Mouse (Mus musculus) hindbrain, embryonic 16.5 days (tissue): ENCODE measurements around the gene Lrrc4c. TPM values are rescaled to one million over a fixed set of nuclear protein-coding genes. Genes with fewer than 3 reads are reported as not detected.

Experiments used
- ATAC-seq: fragments of 200-750 bp; cut with Nextera tagmentation; 2 replicates; pipeline ENCODE4 v1.8.0; 2017; ENCODE audit warnings: moderate TSS enrichment, moderate library complexity
- H3K27ac ChIP-seq: fragments of 300-500 bp; sonication (generic); 2 replicates; pipeline ENCODE4 v1.5.1; 2014; ENCODE audit warnings: low read depth, mild to moderate bottlenecking, control low read depth, low read length, moderate library complexity
- H3K27me3 ChIP-seq: fragments of 300-500 bp; sonication (generic); replicated peaks from 2 replicates; pipeline ENCODE4 v1.6.1; 2014; ENCODE audit warnings: low read length; ENCODE audit not compliant: control insufficient read depth, insufficient read depth
- H3K36me3 ChIP-seq: fragments of 300-500 bp; sonication (generic); 2 replicates; pipeline ENCODE4 v1.6.1; 2014; ENCODE audit warnings: mild to moderate bottlenecking, low read length, moderate library complexity, mixed read lengths; ENCODE audit not compliant: control insufficient read depth, insufficient read depth
- H3K4me1 ChIP-seq: fragments of 300-500 bp; sonication (generic); 2 replicates; pipeline ENCODE4 v1.6.1; 2014; ENCODE audit warnings: low read depth, low read length; ENCODE audit not compliant: control insufficient read depth, insufficient read depth
- H3K4me2 ChIP-seq: fragments of 300-500 bp; sonication (generic); 2 replicates; pipeline ENCODE4 v1.6.1; 2014; ENCODE audit warnings: mild to moderate bottlenecking, low read length, control low read depth, moderate library complexity
- H3K4me3 ChIP-seq: fragments of 300-500 bp; sonication (generic); 2 replicates; pipeline ENCODE4 v1.5.1; 2014; ENCODE audit warnings: mild to moderate bottlenecking, low read length, control low read depth, moderate library complexity
- H3K9ac ChIP-seq: fragments of 300-500 bp; sonication (generic); 2 replicates; pipeline ENCODE4 v1.6.1; 2014; ENCODE audit warnings: low read depth, mild to moderate bottlenecking, control low read depth, low read length, moderate library complexity
- H3K9me3 ChIP-seq: fragments of 300-500 bp; sonication (generic); 2 replicates; pipeline ENCODE4 v1.6.1; 2014; ENCODE audit warnings: mild to moderate bottlenecking, low read length, moderate library complexity; ENCODE audit not compliant: control insufficient read depth
- WGBS: fragments of 180-500 bp; shearing (Covaris S2); extraction: QIAGEN DNeasy Blood & Tissue Kit; methylation state at CpG from one replicate; pipeline ENCODE4 v1.1.7; 2014; 5-methylcytosine and 5-hydroxymethylcytosine counted together
- polyA plus RNA-seq: library from polyadenylated mRNA; unstranded; fragments of >200 nt; fragmentation: Nextera tagmentation; extraction: Ambion mirVana; gene quantifications from 2 replicates; pipeline ENCODE4 v1.2.1, GENCODE M21; 2015

The Lrrc4c gene
- polyA plus RNA-seq, 1 experiment from 2014 or later, result 42.5 TPM

DNA sequence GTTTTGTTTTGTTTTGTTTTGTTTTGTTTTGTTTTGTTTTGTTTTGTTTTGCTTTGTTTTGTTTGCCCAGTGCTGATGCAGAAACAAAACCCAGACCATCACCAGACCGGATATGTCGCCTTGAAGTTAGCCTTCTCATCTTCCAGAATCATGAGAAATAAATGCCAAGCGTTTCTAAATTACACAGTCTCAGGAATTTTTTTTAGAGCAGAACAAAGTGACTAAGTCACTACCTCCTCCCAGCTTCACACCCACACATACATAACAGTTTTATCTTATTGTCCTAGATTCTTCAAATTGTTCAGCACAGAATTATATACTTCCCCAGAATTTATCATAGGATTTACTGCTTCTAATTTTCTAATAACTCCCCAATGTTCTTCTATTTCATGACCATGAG lies 1272.6 kb downstream of the Lrrc4c start:
- H3K4me3 ChIP-seq, result no peak overlapping the region
- no peaks in the 10 kb centered on the region for H3K4me1 ChIP-seq
- 86% methylated on average over 3 of the region's 3 CpGs for WGBS
- ATAC-seq, result no peak
- no peak overlapping the region for H3K4me2 ChIP-seq
- H3K27me3 ChIP-seq, result no peaks in the 10 kb centered on the region
- no peaks in the 10 kb centered on the region for H3K36me3 ChIP-seq
- H3K9ac ChIP-seq, result no peak overlapping the region
- no peak overlapping the region for H3K27ac ChIP-seq
- no peaks in the 10 kb centered on the region for H3K9me3 ChIP-seq

DNA sequence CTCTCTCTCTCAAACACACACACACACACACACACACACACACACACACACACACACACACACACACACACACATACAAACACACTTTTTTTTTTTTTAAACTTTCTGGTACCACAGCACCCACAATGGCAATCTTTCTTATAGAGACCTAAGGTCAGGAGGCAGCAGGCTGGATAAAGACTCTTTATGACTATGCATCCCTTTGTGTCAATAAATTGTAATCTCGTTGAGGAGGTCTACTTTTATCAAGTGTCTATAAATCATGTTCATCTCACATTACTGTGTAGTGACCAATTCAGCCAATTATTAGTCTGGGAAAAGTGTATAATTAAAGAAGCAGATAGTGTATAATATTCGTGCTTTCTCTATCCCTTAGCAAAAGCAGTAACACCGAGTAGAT lies 1286.2 kb downstream of the Lrrc4c start:
- Histone ChIP-seq H3K36me3 (no peaks in the 10 kb centered on the region), H3K4me2 (no peak overlapping the region), H3K9ac (no peak overlapping the region), H3K27ac (no peak overlapping the region), H3K4me1 (peaks cover 2% of the 10 kb centered on the region; the same call in 1 of the 2 replicates), H3K27me3 (no peaks in the 10 kb centered on the region), H3K4me3 (no peak overlapping the region), H3K9me3 (no peaks in the 10 kb centered on the region)
- no peak for ATAC-seq
- WGBS, result 30% methylated on average over 3 of the region's 3 CpGs

DNA sequence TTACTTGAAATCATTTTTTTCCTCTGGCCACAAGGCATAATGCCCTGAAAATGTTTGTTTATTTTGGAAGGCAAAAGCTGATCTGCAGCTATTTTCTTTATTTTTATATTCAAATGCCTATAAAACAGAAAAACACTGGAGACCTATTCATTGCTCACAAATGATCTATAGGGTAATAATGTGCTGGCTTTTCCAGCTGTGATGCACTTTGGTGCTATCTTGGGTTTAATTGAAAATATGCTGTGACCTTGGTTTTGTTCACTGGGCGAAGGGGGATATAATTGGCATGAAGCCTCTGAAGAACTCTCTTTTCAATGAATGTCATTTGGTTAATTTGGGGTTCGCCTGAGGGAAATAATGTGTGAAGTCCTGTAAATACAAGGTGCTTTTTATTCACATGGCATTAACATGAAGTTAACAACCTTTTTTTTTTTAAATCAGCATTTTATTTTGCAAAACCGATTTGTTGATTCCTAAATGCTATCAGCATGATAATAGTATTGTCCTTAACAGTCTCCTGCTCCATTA lies 1286.8 kb downstream of the Lrrc4c start:
- 19% methylated on average over 3 of the region's 3 CpGs for WGBS
- H3K9ac ChIP-seq, result no peak overlapping the region
- peaks cover 2% of the 10 kb centered on the region; the same call in 1 of the 2 replicates for H3K4me1 ChIP-seq
- ATAC-seq, result no peak
- H3K27me3 ChIP-seq, result no peaks in the 10 kb centered on the region
- H3K27ac ChIP-seq, result no peak overlapping the region
- H3K9me3 ChIP-seq, result no peaks in the 10 kb centered on the region
- no peak overlapping the region for H3K4me3 ChIP-seq
- no peak overlapping the region for H3K4me2 ChIP-seq
- H3K36me3 ChIP-seq, result no peaks in the 10 kb centered on the region

DNA sequence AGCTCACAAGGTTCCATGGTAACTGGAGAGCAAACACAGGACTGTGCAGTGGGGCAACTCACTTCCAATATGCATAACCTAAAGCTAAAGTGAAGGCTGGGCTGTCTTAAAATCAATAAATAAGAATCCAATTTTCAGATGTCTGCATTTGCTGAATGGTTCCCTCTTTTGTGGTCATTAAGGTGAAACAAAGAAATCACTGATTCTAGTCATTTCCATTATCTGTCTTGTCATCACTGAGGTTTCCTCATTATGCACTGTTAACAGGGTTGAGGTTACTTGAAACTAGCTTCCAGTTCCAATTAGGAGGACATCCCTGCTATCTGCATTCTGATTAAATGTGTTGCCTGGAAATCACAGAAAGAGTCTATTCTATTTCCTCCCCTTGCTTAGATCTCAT lies 1291.5 kb downstream of the Lrrc4c start:
- no peaks in the 10 kb centered on the region for H3K27me3 ChIP-seq
- H3K4me3 ChIP-seq, result no peak overlapping the region
- ATAC-seq, result no peak
- H3K4me1 ChIP-seq, result peaks cover 2% of the 10 kb centered on the region; the same call in 1 of the 2 replicates
- H3K4me2 ChIP-seq, result no peak overlapping the region
- no peaks in the 10 kb centered on the region for H3K36me3 ChIP-seq
- no peaks in the 10 kb centered on the region for H3K9me3 ChIP-seq
- no peak overlapping the region for H3K9ac ChIP-seq
- H3K27ac ChIP-seq, result no peak overlapping the region

DNA sequence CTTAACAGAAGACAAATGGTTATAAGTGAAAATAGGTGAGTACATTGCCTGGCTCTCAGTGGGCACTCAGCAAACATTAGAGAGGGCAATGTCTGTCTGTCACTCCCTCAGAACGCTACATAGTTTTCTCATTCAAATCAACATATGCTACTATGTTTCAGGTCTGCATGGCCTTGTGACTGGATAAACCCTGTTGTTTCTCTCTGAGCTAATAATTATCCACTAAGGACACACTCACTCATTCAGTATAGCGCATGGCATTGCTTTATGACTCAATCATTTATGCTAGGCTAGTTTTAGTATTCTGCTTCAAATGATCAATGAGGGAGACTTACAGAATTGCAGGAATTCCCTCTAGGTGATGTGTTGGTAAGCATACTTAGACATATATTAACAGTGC lies 1292.6 kb downstream of the Lrrc4c start:
- H3K4me3 ChIP-seq, result no peak overlapping the region
- no peak for ATAC-seq
- no peaks in the 10 kb centered on the region for H3K4me1 ChIP-seq

DNA sequence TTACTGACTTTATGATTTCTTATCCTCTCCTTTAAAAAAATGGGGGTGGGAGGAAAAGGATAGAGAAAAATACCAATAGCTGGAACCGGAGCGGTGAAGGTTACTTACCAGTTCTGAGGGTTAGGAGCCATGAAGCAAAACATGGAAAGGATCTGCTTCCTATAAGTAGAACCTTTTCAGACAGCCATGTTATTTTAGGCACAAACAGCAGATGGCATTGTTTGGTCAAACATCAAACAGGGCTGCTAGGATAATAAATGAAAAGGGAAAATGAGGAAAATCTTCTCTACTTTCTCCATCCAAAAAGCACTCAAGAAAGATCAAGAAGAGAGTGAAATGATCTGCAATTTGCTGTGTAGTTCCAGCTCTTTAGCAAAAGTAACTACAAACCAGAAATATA lies 1296.8 kb downstream of the Lrrc4c start:
- no peaks in the 10 kb centered on the region for H3K4me1 ChIP-seq
- no peaks in the 10 kb centered on the region for H3K27me3 ChIP-seq
- H3K9ac ChIP-seq, result no peak overlapping the region
- H3K36me3 ChIP-seq, result no peaks in the 10 kb centered on the region
- no peak overlapping the region for H3K4me3 ChIP-seq
- no peak for ATAC-seq
- H3K9me3 ChIP-seq, result 0 out of 2 replicates have a peak, but pooled peaks cover 1% of the 10 kb centered on the region
- WGBS, result 81% methylated on average over 2 of the region's 2 CpGs
- no peak overlapping the region for H3K27ac ChIP-seq
- H3K4me2 ChIP-seq, result no peak overlapping the region

More for the DNA sequence above, 1292.6 kb downstream of the Lrrc4c start:
- Histone ChIP-seq H3K9ac (no peak overlapping the region), H3K27ac (no peak overlapping the region), H3K9me3 (no peaks in the 10 kb centered on the region), H3K27me3 (no peaks in the 10 kb centered on the region), H3K36me3 (no peaks in the 10 kb centered on the region), H3K4me2 (no peak overlapping the region)
- 75% methylated on average over 2 of the region's 2 CpGs for WGBS

DNA sequence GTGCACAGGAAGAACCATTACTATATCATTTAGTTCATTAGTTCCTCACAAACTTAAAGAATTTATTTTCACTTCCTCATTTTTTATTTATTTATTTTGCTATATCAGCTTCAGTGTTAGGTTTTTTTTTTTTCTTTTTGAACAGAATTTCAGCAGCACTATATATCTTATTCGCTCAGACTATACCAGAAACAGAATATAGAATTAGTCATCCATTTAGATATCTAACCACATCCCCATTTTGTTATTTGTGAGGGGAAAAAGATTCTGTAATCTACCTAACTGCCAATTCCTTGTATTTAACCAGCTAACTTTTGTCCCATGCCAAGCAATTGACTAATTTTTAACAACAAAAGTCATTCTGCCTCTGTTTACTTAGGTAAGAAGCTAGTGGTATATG lies 1300.6 kb downstream of the Lrrc4c start:
- H3K9me3 ChIP-seq, result peaks cover 3% of the 10 kb centered on the region; the same call in 1 of the 2 replicates
- no peaks in the 10 kb centered on the region for H3K27me3 ChIP-seq
- 88% methylated on average over 1 of the region's 1 CpGs for WGBS
- no peak overlapping the region for H3K9ac ChIP-seq
- H3K4me2 ChIP-seq, result no peak overlapping the region
- no peaks in the 10 kb centered on the region for H3K4me1 ChIP-seq
- H3K4me3 ChIP-seq, result no peak overlapping the region
- no peak overlapping the region for H3K27ac ChIP-seq
- no peak for ATAC-seq
- no peaks in the 10 kb centered on the region for H3K36me3 ChIP-seq

DNA sequence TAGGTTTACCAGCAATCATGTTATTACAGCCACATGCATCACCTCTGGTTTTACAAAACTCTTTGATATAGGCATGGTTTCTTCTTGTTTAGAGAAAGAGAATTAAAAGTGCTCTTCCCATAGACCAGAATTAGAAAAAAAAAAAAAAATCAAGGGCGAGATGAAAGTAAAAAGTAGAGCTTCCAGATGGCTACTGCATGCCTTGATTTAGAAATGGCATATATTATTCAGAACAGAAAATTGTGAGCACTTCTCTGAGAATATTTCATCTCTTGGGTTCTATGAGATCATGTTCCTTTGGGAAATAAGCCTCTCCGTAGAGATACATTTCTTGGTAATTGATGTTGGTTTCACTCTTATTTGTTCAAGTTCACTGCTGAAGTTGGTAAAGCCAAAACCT lies 1322.0 kb downstream of the Lrrc4c start:
- Histone ChIP-seq H3K9me3 (no peaks in the 10 kb centered on the region), H3K4me1 (no peaks in the 10 kb centered on the region), H3K4me2 (no peak overlapping the region), H3K27ac (no peak overlapping the region), H3K9ac (no peak overlapping the region), H3K4me3 (no peak overlapping the region), H3K36me3 (no peaks in the 10 kb centered on the region), H3K27me3 (no peaks in the 10 kb centered on the region)
- ATAC-seq, result no peak
- WGBS, result 91% methylated on average over 2 of the region's 2 CpGs

DNA sequence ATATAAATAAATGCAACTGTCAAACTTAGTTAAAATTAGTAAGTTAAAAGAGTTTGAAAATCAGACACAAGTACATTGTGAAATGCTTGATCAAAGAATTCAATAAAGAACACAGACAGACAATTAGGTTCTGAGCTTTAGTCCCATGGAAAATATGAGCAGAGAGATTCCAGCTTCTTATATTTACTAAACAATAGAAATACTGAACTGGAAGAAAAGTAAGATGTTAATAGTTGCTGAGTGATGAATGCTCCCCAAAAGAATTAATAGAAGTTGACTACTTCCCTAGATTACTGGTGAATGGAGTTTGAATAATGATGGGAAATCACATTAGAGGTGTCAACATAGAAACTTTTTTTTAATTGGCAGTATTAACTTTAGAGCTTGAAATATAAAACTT lies 1323.7 kb downstream of the Lrrc4c start:
- H3K9me3 ChIP-seq, result 0 out of 2 replicates have a peak, but pooled peaks cover 2% of the 10 kb centered on the region
- no peaks in the 10 kb centered on the region for H3K36me3 ChIP-seq
- H3K9ac ChIP-seq, result no peak overlapping the region
- H3K4me1 ChIP-seq, result no peaks in the 10 kb centered on the region
- H3K27me3 ChIP-seq, result no peaks in the 10 kb centered on the region
- H3K27ac ChIP-seq, result no peak overlapping the region
- H3K4me2 ChIP-seq, result no peak overlapping the region
- ATAC-seq, result no peak
- H3K4me3 ChIP-seq, result no peak overlapping the region

DNA sequence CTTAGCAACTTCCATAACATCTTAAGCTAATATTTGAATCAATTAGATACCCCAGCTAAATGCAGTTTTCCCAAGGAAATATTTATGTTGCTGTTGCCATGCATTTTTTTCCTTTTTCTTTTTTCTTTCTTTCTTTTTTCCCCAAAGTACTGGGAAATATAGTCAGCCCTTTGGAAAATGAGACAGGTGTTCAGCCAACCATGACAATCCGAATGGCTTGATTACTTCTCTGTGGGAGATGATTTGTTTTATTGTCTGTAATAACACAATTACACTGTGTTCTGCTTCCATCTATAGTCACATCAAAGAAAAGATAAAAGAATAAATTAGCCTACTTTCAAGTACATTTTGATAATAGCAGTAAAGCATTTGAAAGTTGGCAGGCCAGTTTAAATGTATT lies 1334.7 kb downstream of the Lrrc4c start:
- H3K4me2 ChIP-seq, result no peak overlapping the region
- no peaks in the 10 kb centered on the region for H3K27me3 ChIP-seq
- H3K9me3 ChIP-seq, result no peaks in the 10 kb centered on the region
- H3K4me3 ChIP-seq, result no peak overlapping the region
- ATAC-seq, result no peak
- WGBS, result 35% methylated on average over 1 of the region's 1 CpGs
- H3K4me1 ChIP-seq, result no peaks in the 10 kb centered on the region
- no peaks in the 10 kb centered on the region for H3K36me3 ChIP-seq
- H3K9ac ChIP-seq, result no peak overlapping the region
- H3K27ac ChIP-seq, result no peak overlapping the region
